Mouse (Mus musculus) lung, embryonic 14.5 days (tissue): ENCODE measurements at regions not wholly inside any gene's neighbourhood (a gene's known extent, or its start where the extent isn't known, plus 50 kb on each side); places are given as distances from the start of the nearest gene placed in this dataset.

ENCODE experiments used
- ATAC-seq: fragments of 200-750 bp; cut with Nextera tagmentation; 2 replicates; pipeline ENCODE4 v1.8.0; 2017; ENCODE audit warnings: mild to moderate bottlenecking, moderate TSS enrichment, moderate library complexity; ENCODE audit not compliant: insufficient read depth
- DNase-seq: peaks from one replicate; pipeline ENCODE4 v3.0.0-alpha.2; 2015
- H3K27ac ChIP-seq: fragments of 300-500 bp; sonication (generic); 2 replicates; pipeline ENCODE4 v1.5.1; 2014; ENCODE audit warnings: low read depth, mild to moderate bottlenecking, moderate library complexity
- H3K27me3 ChIP-seq: fragments of 300-500 bp; sonication (generic); 2 replicates; pipeline ENCODE4 v1.6.1; 2014; ENCODE audit warnings: low read length, control low read depth; ENCODE audit not compliant: insufficient read depth
- H3K36me3 ChIP-seq: fragments of 300-500 bp; sonication (generic); 2 replicates; pipeline ENCODE4 v1.6.1; 2014; ENCODE audit warnings: control low read depth; ENCODE audit not compliant: insufficient read depth
- H3K4me1 ChIP-seq: fragments of 300-500 bp; sonication (generic); 2 replicates; pipeline ENCODE4 v1.6.1; 2014; ENCODE audit warnings: antibody characterized with exemption, control low read depth; ENCODE audit not compliant: insufficient read depth
- H3K4me2 ChIP-seq: fragments of 300-500 bp; sonication (generic); 2 replicates; pipeline ENCODE4 v1.6.1; 2014; ENCODE audit warnings: mild to moderate bottlenecking
- H3K4me3 ChIP-seq: fragments of 300-500 bp; sonication (generic); 2 replicates; pipeline ENCODE4 v1.5.1; 2014; ENCODE audit warnings: low read depth, low read length
- H3K9ac ChIP-seq: fragments of 300-500 bp; sonication (generic); 2 replicates; pipeline ENCODE4 v1.6.1; 2014
- H3K9me3 ChIP-seq: fragments of 300-500 bp; sonication (generic); 2 replicates; pipeline ENCODE4 v1.6.1; 2016; ENCODE audit warnings: low read depth, low read length, control low read depth
- CTCF ChIP-seq: IDR thresholded peaks from 2 replicates; pipeline ENCODE4 v1.5.1; 2016; ENCODE audit warnings: antibody characterized with exemption, low read depth
- WGBS: fragments of 180-500 bp; shearing (Covaris S2); extraction: QIAGEN DNeasy Blood & Tissue Kit; methylation state at CpG from one replicate; pipeline ENCODE4 v1.1.7; 2014; 5-methylcytosine and 5-hydroxymethylcytosine counted together

DNA sequence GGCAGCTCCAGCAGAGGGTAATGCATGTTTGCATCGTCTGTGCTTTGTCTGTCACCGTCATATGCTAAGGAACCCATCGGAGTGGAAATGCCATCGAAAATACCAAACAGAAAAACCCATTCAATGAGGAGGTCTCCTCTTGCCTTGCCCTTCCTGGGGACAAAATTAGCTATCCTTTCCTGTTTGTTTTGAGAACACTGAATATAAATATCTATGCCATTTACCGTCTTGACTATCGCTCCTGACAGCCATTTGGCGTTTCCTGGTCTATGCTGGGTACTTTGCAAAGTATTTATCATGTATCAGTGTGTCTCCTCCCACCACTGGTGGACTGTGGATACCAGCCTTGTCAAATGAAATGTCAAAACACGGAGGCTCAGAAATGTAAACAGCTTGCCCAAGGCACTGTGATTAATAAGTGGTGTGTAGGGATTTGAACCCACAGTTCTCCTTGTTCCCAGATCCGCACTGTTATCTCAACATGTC, 239.2 kb upstream of the Tbx3 start:
- no peak for DNase-seq
- no peak overlapping the region for H3K4me2 ChIP-seq
- no peaks in the 10 kb centered on the region for H3K9me3 ChIP-seq
- H3K4me3 ChIP-seq, result no peak overlapping the region
- no peak for ATAC-seq
- no peak overlapping the region for H3K27ac ChIP-seq
- 50% methylated on average over 9 of the region's 9 CpGs for WGBS
- H3K9ac ChIP-seq, result no peak overlapping the region
- H3K27me3 ChIP-seq, result no peaks in the 10 kb centered on the region
- H3K36me3 ChIP-seq, result no peaks in the 10 kb centered on the region
- no peak for TF ChIP-seq CTCF
- peaks cover 9% of the 10 kb centered on the region; the same call in 1 of the 2 replicates for H3K4me1 ChIP-seq

DNA sequence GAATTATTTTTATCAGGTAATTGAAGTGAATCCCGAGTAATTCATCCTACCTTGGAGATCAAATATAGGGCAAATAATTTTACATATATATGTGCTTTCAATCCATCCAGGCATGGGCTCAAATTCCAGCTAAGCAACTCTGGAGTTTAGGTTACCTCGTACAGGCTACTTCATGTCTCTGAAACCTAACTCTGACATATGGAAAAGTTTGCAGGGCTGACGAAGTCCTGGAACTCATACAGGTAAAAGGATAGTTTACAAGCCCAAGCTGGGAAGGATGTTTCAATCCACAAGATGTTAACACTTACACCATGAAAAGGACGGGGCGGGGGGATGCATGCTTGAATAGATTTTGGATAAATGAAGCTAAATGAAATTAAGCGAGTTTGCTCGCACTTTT, 235.9 kb upstream of the Tbx3 start:
- no peak for TF ChIP-seq CTCF
- H3K4me1 ChIP-seq, result no peaks in the 10 kb centered on the region
- no peaks in the 10 kb centered on the region for H3K36me3 ChIP-seq
- H3K9me3 ChIP-seq, result no peaks in the 10 kb centered on the region; the same call in 1 of the 2 replicates
- H3K27me3 ChIP-seq, result no peaks in the 10 kb centered on the region
- H3K4me3 ChIP-seq, result no peak overlapping the region
- no peak overlapping the region for H3K9ac ChIP-seq
- no peak overlapping the region for H3K4me2 ChIP-seq
- H3K27ac ChIP-seq, result no peak overlapping the region
- WGBS, result 59% methylated on average over 7 of the region's 7 CpGs
- no peak for DNase-seq
- ATAC-seq, result no peak

DNA sequence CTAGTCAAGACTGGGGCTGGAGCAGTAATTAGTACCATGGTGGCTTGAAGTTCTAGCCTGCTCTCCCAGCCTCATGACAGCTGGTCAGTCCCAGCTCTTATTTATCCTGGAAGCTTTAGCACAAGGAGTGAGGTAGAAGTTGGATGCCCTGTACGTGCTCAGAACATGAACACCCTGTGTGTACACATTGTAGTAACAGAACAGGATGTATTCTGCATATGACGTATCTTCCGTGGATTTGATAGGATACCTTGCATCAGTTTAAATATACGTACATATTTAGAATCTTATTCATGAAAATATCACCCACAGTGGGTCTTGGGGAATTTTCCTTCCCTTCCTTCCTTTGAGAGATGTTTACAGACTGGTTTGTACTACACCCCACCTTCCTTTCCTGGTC, 222.0 kb upstream of the Tbx3 start:
- Histone ChIP-seq H3K9ac (no peak overlapping the region), H3K4me3 (no peak overlapping the region), H3K4me2 (no peak overlapping the region), H3K27ac (no peak overlapping the region), H3K4me1 (no peaks in the 10 kb centered on the region; the same call in 1 of the 2 replicates), H3K9me3 (no peaks in the 10 kb centered on the region), H3K36me3 (no peaks in the 10 kb centered on the region), H3K27me3 (no peaks in the 10 kb centered on the region)
- TF ChIP-seq CTCF, result no peak
- WGBS, result 75% methylated on average over 4 of the region's 4 CpGs
- ATAC-seq, result no peak
- DNase-seq, result no peak

DNA sequence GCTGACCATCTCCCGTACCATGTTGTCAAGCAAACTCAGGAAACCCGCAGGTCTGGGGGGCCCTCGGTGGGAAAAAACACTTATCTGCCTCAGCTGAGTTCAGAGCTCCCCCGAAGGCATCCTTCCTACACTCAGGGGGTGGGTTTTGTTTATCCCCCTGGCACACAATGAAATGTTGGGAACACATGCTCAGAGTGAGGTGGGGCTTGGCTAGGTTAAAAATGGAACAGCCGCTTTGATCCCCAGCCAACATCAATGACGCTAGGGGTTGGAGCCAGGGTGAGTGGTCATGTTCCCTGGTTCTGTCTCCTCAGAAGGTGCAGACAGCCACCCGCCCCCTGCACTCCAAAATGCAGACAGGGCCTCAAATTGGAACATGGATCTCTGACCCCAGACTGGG, 221.3 kb upstream of the Tbx3 start:
- Histone ChIP-seq H3K36me3 (no peaks in the 10 kb centered on the region), H3K27me3 (no peaks in the 10 kb centered on the region), H3K27ac (no peak overlapping the region), H3K4me1 (no peaks in the 10 kb centered on the region; the same call in 1 of the 2 replicates), H3K9ac (no peak overlapping the region), H3K4me3 (no peak overlapping the region), H3K4me2 (no peak overlapping the region), H3K9me3 (no peaks in the 10 kb centered on the region)
- 30% methylated on average over 7 of the region's 7 CpGs for WGBS
- ATAC-seq, result peak; percentile 71
- no peak for TF ChIP-seq CTCF
- peak; percentile 79 for DNase-seq

DNA sequence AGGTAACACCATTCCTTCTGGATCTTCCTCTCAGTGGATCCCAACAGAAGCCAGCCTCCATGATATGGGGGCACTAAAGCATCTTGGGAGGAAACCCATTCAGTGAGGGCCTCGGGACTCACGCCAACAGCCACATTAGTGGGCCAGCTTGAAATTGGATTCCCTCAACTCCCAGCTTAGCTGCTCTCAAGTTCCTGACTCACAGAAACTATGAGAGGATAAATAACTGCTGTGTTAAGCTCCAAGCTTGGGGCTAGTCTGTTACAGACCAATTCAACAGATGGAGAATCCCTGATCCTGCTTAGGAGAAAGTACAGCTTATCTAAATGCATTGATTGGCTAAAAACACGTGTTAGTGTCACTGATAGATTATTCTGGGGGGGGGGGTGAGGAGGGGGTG, 210.7 kb upstream of the Tbx3 start:
- no peak for TF ChIP-seq CTCF
- no peak for DNase-seq
- H3K36me3 ChIP-seq, result no peaks in the 10 kb centered on the region
- H3K27ac ChIP-seq, result no peak overlapping the region
- no peak overlapping the region for H3K4me2 ChIP-seq
- no peaks in the 10 kb centered on the region for H3K9me3 ChIP-seq
- H3K27me3 ChIP-seq, result no peaks in the 10 kb centered on the region
- H3K9ac ChIP-seq, result no peak overlapping the region
- H3K4me3 ChIP-seq, result no peak overlapping the region
- 50% methylated on average over 3 of the region's 3 CpGs for whole genome bisulfite sequencing
- no peaks in the 10 kb centered on the region for H3K4me1 ChIP-seq
- no peak for ATAC-seq

DNA sequence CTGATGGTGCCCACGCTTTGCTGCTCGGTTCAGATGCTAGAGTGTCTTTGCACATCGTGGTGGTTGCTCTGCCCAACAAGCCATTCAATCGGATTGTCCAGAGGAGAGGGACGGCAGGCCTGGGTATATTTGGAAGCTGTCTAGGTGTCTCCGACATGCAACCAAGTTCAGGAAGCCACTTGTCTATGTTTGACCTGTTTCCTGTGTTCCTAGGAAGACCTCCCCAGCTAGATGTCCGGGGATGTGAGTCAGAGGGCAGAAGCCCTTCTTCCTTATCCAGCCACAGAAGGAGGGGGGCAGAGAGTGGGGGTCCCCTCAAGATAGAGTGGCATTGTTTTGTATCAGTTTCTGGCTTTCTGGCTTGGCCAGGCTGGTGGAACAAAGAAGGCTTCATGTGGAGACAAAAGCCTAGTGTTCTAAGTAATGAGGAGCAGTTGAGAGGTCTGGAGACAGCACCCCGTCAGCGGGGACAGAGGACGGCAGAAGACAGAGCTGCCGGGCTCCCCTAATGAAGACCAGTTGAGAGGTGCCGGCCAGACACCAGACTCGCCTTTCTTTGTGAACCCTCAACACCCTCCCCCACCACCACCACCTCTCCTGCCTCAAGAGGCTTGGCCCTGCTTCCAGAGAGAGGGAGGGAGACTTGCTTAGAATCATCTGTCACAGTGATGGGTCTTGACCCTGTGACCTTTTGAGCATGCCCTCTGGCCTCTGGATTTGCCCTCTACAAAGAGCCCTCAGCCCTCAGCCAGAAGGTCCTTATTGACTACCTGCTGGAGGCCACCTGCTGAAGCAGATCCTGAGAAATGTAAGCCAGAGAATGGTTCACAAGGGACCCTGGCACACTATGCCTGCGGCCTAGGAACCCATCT, 207.6 kb upstream of the Tbx3 start:
- no peak for ATAC-seq
- no peak overlapping the region for H3K4me3 ChIP-seq
- WGBS, result 55% methylated on average over 14 of the region's 14 CpGs

DNA sequence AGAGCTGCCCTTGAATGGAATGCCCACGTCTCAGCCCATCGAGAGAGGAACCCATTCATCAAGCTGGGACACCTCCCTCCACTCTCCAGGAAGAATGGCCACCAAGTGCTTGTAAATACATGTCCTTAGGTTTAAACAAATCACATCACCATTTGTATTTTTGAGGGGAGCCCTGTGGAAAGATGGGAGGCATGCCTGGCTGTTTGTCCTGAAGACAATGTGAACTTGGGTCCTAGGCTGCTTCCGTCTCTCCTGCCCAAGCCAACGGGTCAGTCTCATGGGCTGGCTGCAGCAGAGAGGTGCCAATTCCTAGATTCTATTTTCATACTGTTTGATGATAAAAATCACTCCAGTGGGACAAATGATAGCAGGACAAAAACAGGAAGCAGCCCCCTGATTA, 205.9 kb upstream of the Tbx3 start:
- Histone ChIP-seq H3K4me2 (no peak overlapping the region), H3K27me3 (no peaks in the 10 kb centered on the region), H3K4me3 (no peak overlapping the region), H3K9ac (no peak overlapping the region), H3K27ac (no peak overlapping the region), H3K9me3 (no peaks in the 10 kb centered on the region), H3K4me1 (no peaks in the 10 kb centered on the region), H3K36me3 (no peaks in the 10 kb centered on the region)
- ATAC-seq (peak; percentile 54; the same call in 1 of the 2 replicates), DNase-seq (peak; percentile 50)
- TF ChIP-seq CTCF, result no peak
- 27% methylated on average over 4 of the region's 4 CpGs for WGBS

More for the DNA sequence above, 207.6 kb upstream of the Tbx3 start:
- no peaks in the 10 kb centered on the region for H3K36me3 ChIP-seq
- H3K27ac ChIP-seq, result no peak overlapping the region
- H3K9ac ChIP-seq, result no peak overlapping the region
- no peaks in the 10 kb centered on the region for H3K4me1 ChIP-seq
- DNase-seq, result no peak
- TF ChIP-seq CTCF, result no peak
- H3K27me3 ChIP-seq, result no peaks in the 10 kb centered on the region
- no peak overlapping the region for H3K4me2 ChIP-seq
- no peaks in the 10 kb centered on the region for H3K9me3 ChIP-seq
